Mouse (Mus musculus) thymus, adult 2 months (tissue): Measurements from ENCODE around the gene Csgalnact2. TPM values are rescaled to one million over a fixed set of nuclear protein-coding genes. Genes with fewer than 3 reads are reported as not detected.

ENCODE experiments used
- DNase-seq: peaks from one replicate; pipeline ENCODE4 v3.0.0; 2021
- H3K27ac ChIP-seq: fragments of 200-500 bp; 2 replicates; pipeline ENCODE4 v1.5.1; 2012; ENCODE audit warnings: low read length, control low read depth; ENCODE audit not compliant: control insufficient read depth, insufficient read depth
- H3K27me3 ChIP-seq: fragments of 200-500 bp; 2 replicates; pipeline ENCODE4 v1.6.1; 2012; ENCODE audit warnings: mild to moderate bottlenecking, low read length, moderate library complexity, mixed read lengths; ENCODE audit not compliant: control insufficient read depth, insufficient read depth
- H3K36me3 ChIP-seq: fragments of 200-500 bp; 2 replicates; pipeline ENCODE4 v1.6.1; 2012; ENCODE audit warnings: mild to moderate bottlenecking, low read length, moderate library complexity; ENCODE audit not compliant: control insufficient read depth, insufficient read depth
- H3K4me1 ChIP-seq: fragments of 200-500 bp; replicated peaks from 2 replicates; pipeline ENCODE4 v1.6.1; 2012; ENCODE audit warnings: low read length; ENCODE audit not compliant: control insufficient read depth, insufficient read depth
- H3K4me3 ChIP-seq: fragments of 200-500 bp; 2 replicates; pipeline ENCODE4 v1.5.1; 2012; ENCODE audit warnings: mild to moderate bottlenecking, low read length, control low read depth, moderate library complexity; ENCODE audit not compliant: control insufficient read depth, insufficient read depth
- CTCF ChIP-seq: fragments of 200-500 bp; IDR thresholded peaks from 2 replicates; pipeline ENCODE4 v1.5.1; 2012; ENCODE audit warnings: mild to moderate bottlenecking, control low read depth, low read length, moderate library complexity, borderline replicate concordance; ENCODE audit not compliant: control insufficient read depth, poor library complexity, insufficient read depth; ENCODE audit errors: extremely low read depth
- POLR2A ChIP-seq: fragments of 200-500 bp; IDR thresholded peaks from 2 replicates; pipeline ENCODE4 v1.6.1; 2012; ENCODE audit warnings: mild to moderate bottlenecking, low read length, control low read depth, moderate library complexity; ENCODE audit not compliant: control insufficient read depth, poor library complexity, insufficient read depth; ENCODE audit errors: extremely low read depth
- WGBS: fragments of 180-500 bp; shearing (Covaris S2); methylation state at CpG from one replicate; pipeline ENCODE4 v1.1.7; 2018; 5-methylcytosine and 5-hydroxymethylcytosine counted together
- polyA plus RNA-seq: library from polyadenylated mRNA; depleted of rRNA; stranded (reverse); fragments of >200 nt; gene quantifications from 2 replicates; pipeline ENCODE4 v1.2.3, GENCODE M21; 2012

The Csgalnact2 gene
- polyA plus RNA-seq, 1 experiment, result 2.6 TPM

DNA sequence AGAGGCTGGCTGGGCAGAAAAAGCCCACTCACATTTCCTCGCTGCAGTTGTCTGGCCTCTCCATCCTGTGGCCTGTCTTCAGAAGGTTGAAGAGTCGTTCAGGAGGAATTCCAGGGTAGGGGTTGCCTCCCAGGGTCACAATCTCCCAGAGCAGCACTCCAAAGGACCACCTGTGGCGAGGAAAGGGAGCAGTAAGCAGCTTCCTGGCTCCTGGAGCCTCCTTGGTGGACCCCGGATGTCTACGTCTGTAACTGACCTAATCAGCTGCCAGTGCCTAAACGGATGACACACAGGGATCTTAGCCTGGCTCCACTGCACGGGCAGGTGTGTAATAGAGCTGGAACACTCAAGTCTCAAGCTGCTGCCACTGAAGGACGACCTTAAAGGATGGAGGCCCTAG is 25.8 kb upstream of the Csgalnact2 start:
- Histone ChIP-seq H3K4me1 (peaks cover 16% of the 10 kb centered on the region), H3K4me3 (no peak overlapping the region), H3K36me3 (no peaks in the 10 kb centered on the region), H3K27ac (no peak overlapping the region), H3K27me3 (no peaks in the 10 kb centered on the region)
- no peak for DNase-seq
- TF ChIP-seq CTCF (no peak), POLR2A (no peak)
- 86% methylated on average over 8 of the region's 8 CpGs for WGBS

DNA sequence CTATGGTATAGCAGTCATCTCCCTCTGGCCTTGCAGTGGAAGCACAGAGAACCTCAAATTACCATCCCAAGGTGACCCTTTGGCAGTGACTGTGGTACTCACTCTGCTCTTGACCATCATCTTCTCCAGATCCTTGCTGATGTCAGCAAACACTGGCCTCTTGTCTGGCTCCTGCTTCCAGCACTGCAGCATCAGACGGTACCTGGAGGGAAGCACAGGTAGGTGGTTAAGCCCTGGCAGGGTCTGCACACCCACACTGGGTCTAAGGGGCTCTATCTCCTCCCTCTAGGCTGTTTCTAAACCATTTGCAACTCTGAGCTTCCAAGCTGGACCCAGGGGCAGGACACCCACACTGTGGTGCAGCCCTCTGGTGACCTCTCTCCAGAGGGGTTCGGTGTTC is 24.1 kb upstream of the Csgalnact2 start:
- no peak overlapping the region for H3K4me3 ChIP-seq
- no peaks in the 10 kb centered on the region for H3K27me3 ChIP-seq
- H3K36me3 ChIP-seq, result no peaks in the 10 kb centered on the region
- WGBS, result 97% methylated on average over 2 of the region's 2 CpGs
- DNase-seq, result no peak
- TF ChIP-seq CTCF (no peak), POLR2A (no peak)
- peaks cover 15% of the 10 kb centered on the region for H3K4me1 ChIP-seq
- H3K27ac ChIP-seq, result no peak overlapping the region

DNA sequence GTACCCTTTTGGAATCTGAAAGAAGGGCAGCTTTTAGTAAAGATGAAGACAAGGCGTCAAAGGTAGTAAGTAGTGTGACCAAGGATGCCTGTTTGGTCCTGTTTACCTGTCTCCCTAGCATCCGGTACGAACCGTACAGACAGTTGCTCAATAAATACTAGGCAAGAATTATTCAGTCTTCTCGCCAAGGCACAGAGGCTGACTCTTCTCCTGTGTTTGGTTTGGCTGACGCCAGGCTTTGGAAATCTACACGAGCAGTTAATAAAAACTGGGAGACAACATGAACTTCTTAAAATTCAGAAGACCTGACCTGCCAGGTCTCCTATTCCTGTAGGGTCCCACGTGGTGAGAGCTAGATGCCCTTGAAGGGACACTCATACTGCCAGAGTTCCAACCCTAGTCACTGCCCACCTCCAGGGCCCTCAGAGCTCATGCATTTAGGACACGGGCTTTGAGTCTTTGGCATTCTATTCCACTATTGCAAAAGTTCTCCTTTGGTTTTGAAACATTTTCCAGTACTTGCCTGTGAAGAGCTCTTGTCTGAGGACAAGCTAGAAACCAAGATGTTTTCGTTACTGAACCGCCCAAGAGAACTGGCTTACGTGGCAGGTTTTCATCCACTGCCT is 23.6 kb upstream of the Csgalnact2 start:
- Histone ChIP-seq H3K27me3 (no peaks in the 10 kb centered on the region), H3K36me3 (no peaks in the 10 kb centered on the region), H3K4me3 (no peak overlapping the region), H3K4me1 (peaks cover 10% of the 10 kb centered on the region), H3K27ac (no peak overlapping the region)
- WGBS, result 91% methylated on average over 12 of the region's 12 CpGs
- no peak for DNase-seq
- TF ChIP-seq POLR2A (no peak), CTCF (no peak)

DNA sequence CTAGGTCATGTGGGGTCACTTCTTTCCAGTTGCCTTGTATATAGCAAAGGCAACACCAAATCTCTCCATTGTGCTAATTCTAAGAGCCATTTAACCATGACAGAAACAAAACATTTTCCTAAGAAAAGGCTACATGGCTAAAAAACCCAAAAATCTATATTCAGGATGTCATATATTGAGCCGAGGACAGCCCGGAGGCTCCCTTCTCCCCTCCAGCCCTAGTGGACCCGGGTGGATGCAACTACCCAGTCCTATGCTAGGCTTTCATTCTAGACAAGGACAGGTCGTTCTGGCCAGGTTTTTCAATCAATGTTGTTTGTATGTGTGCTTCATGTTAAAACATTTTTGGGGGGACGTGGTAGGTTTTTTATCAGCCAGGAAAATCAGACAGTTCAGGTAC is 14.2 kb upstream of the Csgalnact2 start:
- H3K36me3 ChIP-seq, result no peaks in the 10 kb centered on the region
- H3K27me3 ChIP-seq, result no peaks in the 10 kb centered on the region
- H3K4me3 ChIP-seq, result no peak overlapping the region
- WGBS, result 93% methylated on average over 5 of the region's 5 CpGs
- no peak for DNase-seq
- no peak overlapping the region for H3K27ac ChIP-seq
- no peak for TF ChIP-seq POLR2A
- TF ChIP-seq CTCF, result no peak
- H3K4me1 ChIP-seq, result no peaks in the 10 kb centered on the region

DNA sequence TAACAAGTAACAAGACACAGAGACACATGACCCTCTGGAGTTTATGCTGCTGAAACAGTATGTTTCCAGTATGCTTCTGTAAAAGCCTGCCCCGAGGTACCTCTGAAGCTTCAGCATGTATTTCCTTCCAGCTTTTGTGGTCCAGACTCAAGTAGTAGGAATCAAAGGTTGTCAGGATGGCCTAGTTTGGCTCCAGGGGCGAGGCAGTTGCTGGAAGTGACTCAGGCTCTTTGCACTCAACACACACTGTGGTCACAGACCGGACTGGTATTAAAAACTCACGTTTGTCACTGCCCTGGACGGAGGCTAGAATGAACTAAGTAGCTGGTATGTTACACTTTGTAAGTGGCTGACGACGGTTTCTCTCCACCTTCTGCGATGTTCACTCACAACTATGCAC is 12.0 kb upstream of the Csgalnact2 start:
- Histone ChIP-seq H3K27me3 (no peaks in the 10 kb centered on the region), H3K36me3 (no peaks in the 10 kb centered on the region), H3K4me1 (no peaks in the 10 kb centered on the region), H3K27ac (no peak overlapping the region), H3K4me3 (no peak overlapping the region)
- 71% methylated on average over 8 of the region's 8 CpGs for WGBS
- DNase-seq, result no peak
- no peak for TF ChIP-seq CTCF
- TF ChIP-seq POLR2A, result no peak

DNA sequence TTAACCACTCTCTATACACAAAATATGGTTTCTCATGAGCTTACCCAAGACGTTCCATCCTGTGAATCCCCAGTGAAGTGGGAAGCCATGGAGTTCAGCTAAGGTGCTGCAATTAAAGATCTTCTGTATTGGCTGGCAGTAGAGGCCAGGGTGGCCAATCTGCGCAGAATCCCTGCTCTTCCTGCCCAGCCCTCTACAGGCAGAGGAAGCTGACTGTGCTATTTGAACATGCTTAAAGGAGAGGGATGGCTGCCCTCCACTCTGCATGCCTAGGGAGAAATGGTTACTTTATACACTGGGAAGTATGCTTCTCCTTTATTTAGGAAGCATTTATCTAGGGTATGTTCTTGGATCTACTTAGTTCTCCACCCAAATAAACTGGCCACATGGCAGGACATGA is 11.6 kb upstream of the Csgalnact2 start:
- Histone ChIP-seq H3K27ac (no peak overlapping the region), H3K4me3 (no peak overlapping the region), H3K36me3 (no peaks in the 10 kb centered on the region), H3K4me1 (no peaks in the 10 kb centered on the region), H3K27me3 (no peaks in the 10 kb centered on the region)
- DNase-seq, result no peak
- 89% methylated on average over 2 of the region's 2 CpGs for WGBS
- TF ChIP-seq POLR2A (no peak), CTCF (no peak)

DNA sequence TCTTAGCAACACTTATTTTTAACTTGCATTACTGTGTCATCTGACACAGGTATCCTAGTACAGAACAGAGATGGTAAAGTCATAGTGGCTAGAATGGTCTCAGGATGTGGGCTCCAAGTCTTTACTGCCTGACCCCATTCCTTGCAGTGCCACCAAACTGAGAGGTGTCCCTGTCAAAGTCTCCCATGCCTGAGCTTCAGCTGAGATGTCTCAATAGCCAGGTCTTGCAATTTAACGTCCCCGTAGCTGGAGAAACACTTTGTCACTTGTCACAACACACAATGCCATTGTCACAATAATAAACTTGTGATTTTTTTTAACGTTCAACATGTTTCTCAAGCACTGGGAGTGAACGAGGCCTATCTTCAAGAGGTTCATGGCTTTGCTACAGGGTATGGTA is 11.2 kb upstream of the Csgalnact2 start:
- TF ChIP-seq CTCF (no peak), POLR2A (no peak)
- H3K4me1 ChIP-seq, result no peaks in the 10 kb centered on the region
- H3K36me3 ChIP-seq, result no peaks in the 10 kb centered on the region
- WGBS, result 95% methylated on average over 4 of the region's 4 CpGs
- H3K27me3 ChIP-seq, result no peaks in the 10 kb centered on the region
- DNase-seq, result no peak
- no peak overlapping the region for H3K27ac ChIP-seq
- no peak overlapping the region for H3K4me3 ChIP-seq
